Comparison of ENCODE assay signal across 10 mouse cellular contexts in the genomic region with DNA sequence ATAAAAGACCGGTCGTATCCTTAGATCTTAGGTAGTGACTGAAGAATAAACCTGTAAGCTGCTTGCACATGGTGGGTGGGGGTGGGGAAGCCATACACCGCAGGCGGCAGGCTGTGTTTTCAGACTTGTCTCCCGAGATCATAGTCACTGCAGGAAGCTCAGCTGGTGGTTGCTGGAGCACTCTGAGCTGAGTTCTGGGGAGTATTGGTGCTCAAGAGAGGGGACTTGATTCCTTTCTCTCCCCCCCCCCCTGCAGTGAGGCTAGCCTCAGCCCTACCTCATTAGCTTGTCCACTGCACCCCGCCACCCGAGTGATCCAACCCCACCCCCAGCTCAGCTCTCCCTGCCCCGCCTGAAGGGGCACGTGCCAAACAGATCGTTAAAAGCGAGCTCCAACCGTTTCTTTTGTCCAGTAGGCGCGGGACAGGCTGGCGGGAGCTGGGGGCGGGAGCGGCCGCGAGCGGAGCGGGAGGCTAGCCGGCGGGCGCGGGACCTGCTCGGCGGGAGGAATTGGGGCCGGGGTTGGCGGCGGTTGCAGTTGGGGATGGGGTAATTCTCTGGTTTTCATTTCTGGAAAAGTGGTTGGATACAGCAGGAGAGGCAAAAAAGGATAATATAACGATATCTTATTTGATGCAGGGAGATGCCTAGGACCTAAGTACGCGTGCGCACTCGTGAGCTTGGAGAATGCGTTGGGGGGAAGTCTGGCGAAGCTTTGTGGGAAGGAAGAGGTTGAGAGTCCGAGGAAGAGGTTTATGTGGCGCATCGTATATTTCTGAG. TPM values are rescaled to one million over a fixed set of nuclear protein-coding genes. Genes with fewer than 3 reads are reported as not detected.
DNase-seq lines count a peak whose midpoint lies in the region; ATAC-seq and TF ChIP-seq lines count a peak whose summit lies in the region.
"Had no signal": no experiment of that assay in that cellular context is flagged by ENCODE, and none has a peak within 500 bp of the region (broad histone marks: within the 10 kb centered on the region; RNA-seq: fewer than 3 reads in every experiment).

No protein-coding gene starts in this region.

- H3K79me2 ChIP-seq in heart, adult 2 months (replicated peaks; ENCODE audit: control insufficient read depth, insufficient read depth, low read length) = no peaks in the 10 kb centered on the region

- 1% methylated on average over 40 of the region's 40 CpGs for WGBS in heart, adult 2 months
- WGBS in hindbrain, embryonic 15.5 days = under 1% methylated on average over 40 of the region's 40 CpGs
- WGBS in liver, embryonic 15.5 days (ENCODE audit: insufficient replicate concordance) = under 1% methylated on average over 40 of the region's 40 CpGs

- intact Hi-C loops in heart, adult 2 months (cut with DNase I) = no loop called here
- intact Hi-C loops in heart, postnatal 25 days (cut with DNase I) = loop anchor here (5.0 kb wide), 1 partner anchor 45 kb away; the partner anchor contains the start of gene Ccno

- peaks cover 20% of the 10 kb centered on the region for H3K27me3 ChIP-seq in heart, adult 2 months (ENCODE audit: control insufficient read depth, insufficient read depth, low read length)
- H3K27me3 ChIP-seq in E14TG2a.4 (ENCODE audit: insufficient read depth, low read length) = peaks cover 77% of the 10 kb centered on the region
- H3K27me3 ChIP-seq in hindbrain, embryonic 15.5 days = peaks cover 29% of the 10 kb centered on the region
- H3K27me3 ChIP-seq in liver, embryonic 15.5 days = peaks cover 89% of the 10 kb centered on the region

- TF ChIP-seq EP300 in heart, adult 2 months (IDR thresholded peaks at IDR 0.05; ENCODE audit: insufficient read depth, low read depth, low read length) = no peak

- peak in 1 of 2 experiments; percentile 36 for DNase-seq in heart, adult 2 months
- DNase-seq in heart, postnatal 25 days (ENCODE audit: low spot score) = no peak
- peak; percentile 89 for DNase-seq in retina, postnatal 1 day
- DNase-seq in urinary bladder, adult 2 months (ENCODE audit: low spot score) = no peak

- H3K4me1 ChIP-seq in heart, adult 2 months (ENCODE audit: control insufficient read depth, insufficient read depth, low read length) = no peaks in the 10 kb centered on the region
- H3K4me1 ChIP-seq in E14TG2a.4 (replicated peaks; ENCODE audit: low read depth, low read length) = peaks cover 30% of the 10 kb centered on the region
- H3K4me1 ChIP-seq in cortical plate, adult 2 months (ENCODE audit: control insufficient read depth, insufficient read depth, low read length) = no peaks in the 10 kb centered on the region
- peaks cover 21% of the 10 kb centered on the region for H3K4me1 ChIP-seq in hindbrain, embryonic 15.5 days (replicated peaks)
- peaks cover 23% of the 10 kb centered on the region for H3K4me1 ChIP-seq in liver, embryonic 15.5 days (replicated peaks)

- H3K36me3 ChIP-seq in heart, adult 2 months (ENCODE audit: control insufficient read depth, insufficient read depth, low read length) = no peaks in the 10 kb centered on the region
- H3K36me3 ChIP-seq in E14TG2a.4 (ENCODE audit: insufficient read depth, low read length) = no peaks in the 10 kb centered on the region
- H3K36me3 ChIP-seq in hindbrain, embryonic 15.5 days = no peaks in the 10 kb centered on the region
- H3K36me3 ChIP-seq in liver, embryonic 15.5 days (replicated peaks) = no peaks in the 10 kb centered on the region

- H3K9me3 ChIP-seq in E14TG2a.4 (ENCODE audit: low read length) = no peaks in the 10 kb centered on the region
- H3K9me3 ChIP-seq in hindbrain, embryonic 15.5 days = no peaks in the 10 kb centered on the region
- H3K9me3 ChIP-seq in liver, embryonic 15.5 days (replicated peaks) = no peaks in the 10 kb centered on the region

- H3K27ac ChIP-seq in heart, adult 2 months = no peak overlapping the region
- no peak overlapping the region for H3K27ac ChIP-seq in cortical plate, adult 2 months (ENCODE audit: insufficient read depth, low read length)
- peak overlapping the region; percentile 84 for H3K27ac ChIP-seq in hindbrain, embryonic 15.5 days (replicated peaks)
- H3K27ac ChIP-seq in liver, embryonic 15.5 days (replicated peaks) = no peak overlapping the region

- H3K4me2 ChIP-seq in hindbrain, embryonic 15.5 days = peak overlapping the region; percentile 86
- peak overlapping the region; percentile 65 for H3K4me2 ChIP-seq in liver, embryonic 15.5 days

- ATAC-seq in hindbrain, embryonic 15.5 days (ENCODE audit: low FRiP score, low read depth) = peak; percentile 69
- ATAC-seq in liver, embryonic 15.5 days (ENCODE audit: insufficient read depth) = no peak
- ATAC-seq: Patski had no signal

- no peak for TF ChIP-seq POLR2A in heart, adult 2 months (IDR thresholded peaks at IDR 0.05; ENCODE audit: insufficient read depth, low read depth, low read length)
- TF ChIP-seq POLR2A in cortical plate, adult 2 months (IDR thresholded peaks at IDR 0.05; ENCODE audit: extremely low read depth, insufficient read depth, low read length) = no peak

- H3K4me3 ChIP-seq in heart, adult 2 months = peak overlapping the region; percentile 39
- H3K4me3 ChIP-seq in E14TG2a.4 (replicated peaks; ENCODE audit: low read length) = peak overlapping the region; percentile 73
- H3K4me3 ChIP-seq in cortical plate, adult 2 months (ENCODE audit: insufficient read depth, low read length) = peak overlapping the region; percentile 33
- peak overlapping the region; percentile 70 for H3K4me3 ChIP-seq in hindbrain, embryonic 15.5 days
- H3K4me3 ChIP-seq in liver, embryonic 15.5 days (replicated peaks) = peak overlapping the region; percentile 42

- peak overlapping the region; percentile 39; the same call in 1 of the 2 replicates for H3K9ac ChIP-seq in heart, adult 2 months (ENCODE audit: low read depth, low read length)
- H3K9ac ChIP-seq in hindbrain, embryonic 15.5 days = peak overlapping the region; percentile 59
- H3K9ac ChIP-seq in liver, embryonic 15.5 days = no peak overlapping the region

- TF ChIP-seq CTCF in heart, adult 2 months (IDR thresholded peaks at IDR 0.05) = no peak
- TF ChIP-seq CTCF in E14TG2a.4 (conservative IDR thresholded peaks at IDR 0.05; ENCODE audit: low read length) = no peak
- no peak for TF ChIP-seq CTCF in cortical plate, adult 2 months (IDR thresholded peaks at IDR 0.05; ENCODE audit: extremely low read depth, insufficient read depth, low read length)

RNA-seq across cellular contexts. Expression of gene Cdc20b, which starts 2.9 kb away (rescaled TPM):
- not detected for total RNA-seq in heart, adult 2 months (2021)
- 0.14 TPM in 1 of 2 replicates, not detected in the other for polyA plus RNA-seq in heart, adult 2 months (2012; rRNA removed)
- total RNA-seq in heart, postnatal 25 days (2021) = not detected
- polyA plus RNA-seq in cortical plate, adult 2 months (2012; rRNA removed) = 0.08 TPM in 1 of 2 replicates, not detected in the other
- 0.24 and 0.52 TPM in 2 replicates for polyA plus RNA-seq in hindbrain, embryonic 15.5 days (2015; fragmentation: Nextera tagmentation; extraction: Ambion mirVana)
- polyA plus RNA-seq in liver, embryonic 15.5 days (2015; fragmentation: Nextera tagmentation; extraction: Ambion mirVana) = not detected in 2 replicates
- not detected in 2 replicates for polyA plus RNA-seq in urinary bladder, adult 2 months (2012; rRNA removed)
- polyA plus RNA-seq: Patski had no signal

RNA-seq across cellular contexts. Expression of gene Gpx8, which starts 14.2 kb away (rescaled TPM):
- 10 to 100 TPM; 37.1 to 37.9 TPM for total RNA-seq in heart, adult 2 months (2021)
- polyA plus RNA-seq in heart, adult 2 months (2012; rRNA removed) = 9.5 and 16.9 TPM in 2 replicates
- 10 to 100 TPM; 37.7 to 41.6 TPM for total RNA-seq in heart, postnatal 25 days (2021)
- polyA plus RNA-seq in cortical plate, adult 2 months (2012; rRNA removed) = 10.4 and 10.7 TPM in 2 replicates
- polyA plus RNA-seq in hindbrain, embryonic 15.5 days (2015; fragmentation: Nextera tagmentation; extraction: Ambion mirVana) = 59.0 and 62.9 TPM in 2 replicates
- polyA plus RNA-seq in liver, embryonic 15.5 days (2015; fragmentation: Nextera tagmentation; extraction: Ambion mirVana) = 5.7 and 6.7 TPM in 2 replicates
- polyA plus RNA-seq in urinary bladder, adult 2 months (2012; rRNA removed) = 105 and 114 TPM in 2 replicates

RNA-seq across cellular contexts. Expression of gene Mcidas, which starts 38.3 kb away (rescaled TPM):
- total RNA-seq in heart, adult 2 months (2021) = not detected
- polyA plus RNA-seq in heart, adult 2 months (2012; rRNA removed) = 0.12 TPM in 1 of 2 replicates, not detected in the other
- total RNA-seq in heart, postnatal 25 days (2021) = not detected
- polyA plus RNA-seq in cortical plate, adult 2 months (2012; rRNA removed) = 0.10 and 0.13 TPM in 2 replicates
- polyA plus RNA-seq in hindbrain, embryonic 15.5 days (2015; fragmentation: Nextera tagmentation; extraction: Ambion mirVana) = 0.45 and 1.3 TPM in 2 replicates
- not detected in 2 replicates for polyA plus RNA-seq in liver, embryonic 15.5 days (2015; fragmentation: Nextera tagmentation; extraction: Ambion mirVana)
- polyA plus RNA-seq in urinary bladder, adult 2 months (2012; rRNA removed) = 0.14 and 0.25 TPM in 2 replicates
- polyA plus RNA-seq: large intestine, adult 2 months had no signal

RNA-seq across cellular contexts. Expression of gene Ccno, which starts 44.4 kb away (rescaled TPM):
- under 1 TPM in 1 of 2 experiments, not detected in 1; 0.47 TPM for total RNA-seq in heart, adult 2 months (2021)
- polyA plus RNA-seq in heart, adult 2 months (2012; rRNA removed) = 0.35 and 0.51 TPM in 2 replicates
- under 1 TPM in 1 of 2 experiments, not detected in 1; 0.26 TPM for total RNA-seq in heart, postnatal 25 days (2021)
- polyA plus RNA-seq in cortical plate, adult 2 months (2012; rRNA removed) = 1.8 and 2.7 TPM in 2 replicates
- polyA plus RNA-seq in hindbrain, embryonic 15.5 days (2015; fragmentation: Nextera tagmentation; extraction: Ambion mirVana) = 0.67 and 1.4 TPM in 2 replicates
- 0.15 and 0.48 TPM in 2 replicates for polyA plus RNA-seq in liver, embryonic 15.5 days (2015; fragmentation: Nextera tagmentation; extraction: Ambion mirVana)
- polyA plus RNA-seq in urinary bladder, adult 2 months (2012; rRNA removed) = 0.57 and 0.67 TPM in 2 replicates
